Mouse (Mus musculus) embryonic facial prominence, embryonic 14.5 days (tissue): ENCODE data around the gene Dynlt1a. TPM values are rescaled to one million over a fixed set of nuclear protein-coding genes. Genes with fewer than 3 reads are reported as not detected.
"Not testable (repeated sequence)": the region's sequence is repeated elsewhere in the genome, so short reads cannot be mapped to it uniquely, and the experiment has no call there.

ENCODE experiments used
- ATAC-seq: fragments of 200-750 bp; cut with Nextera tagmentation; 2 replicates; pipeline ENCODE4 v1.8.0; 2017; ENCODE audit warnings: low read depth, moderate number of reproducible peaks, moderate TSS enrichment
- DNase-seq: peaks from one replicate; pipeline ENCODE4 v3.0.0-alpha.2; 2015; ENCODE audit warnings: low spot score
- H3K27ac ChIP-seq: fragments of 300-500 bp; sonication (generic); replicated peaks from 2 replicates; pipeline ENCODE4 v1.5.1; 2014; ENCODE audit warnings: low read depth, mild to moderate bottlenecking, low read length, moderate library complexity
- H3K27me3 ChIP-seq: fragments of 300-500 bp; sonication (generic); replicated peaks from 2 replicates; pipeline ENCODE4 v1.6.1; 2014; ENCODE audit warnings: low read length; ENCODE audit not compliant: control insufficient read depth, insufficient read depth
- H3K36me3 ChIP-seq: fragments of 300-500 bp; sonication (generic); 2 replicates; pipeline ENCODE4 v1.6.1; 2014; ENCODE audit warnings: low read length, mixed read lengths; ENCODE audit not compliant: control insufficient read depth, insufficient read depth
- H3K4me1 ChIP-seq: fragments of 300-500 bp; sonication (generic); 2 replicates; pipeline ENCODE4 v1.6.1; 2014; ENCODE audit warnings: antibody characterized with exemption, low read length; ENCODE audit not compliant: control insufficient read depth, insufficient read depth
- H3K4me2 ChIP-seq: fragments of 300-500 bp; sonication (generic); 2 replicates; pipeline ENCODE4 v1.6.1; 2014; ENCODE audit warnings: low read depth, mild to moderate bottlenecking, low read length, moderate library complexity, mixed read lengths
- H3K4me3 ChIP-seq: fragments of 300-500 bp; sonication (generic); 2 replicates; pipeline ENCODE4 v1.5.1; 2014; ENCODE audit warnings: low read depth, mild to moderate bottlenecking, low read length
- H3K9ac ChIP-seq: fragments of 300-500 bp; sonication (generic); 2 replicates; pipeline ENCODE4 v1.6.1; 2014; ENCODE audit warnings: low read depth, mild to moderate bottlenecking, low read length, moderate library complexity, mixed read lengths
- H3K9me3 ChIP-seq: fragments of 300-500 bp; sonication (generic); 2 replicates; pipeline ENCODE4 v1.6.1; 2016; ENCODE audit warnings: low read length; ENCODE audit not compliant: control insufficient read depth
- WGBS: fragments of 180-500 bp; shearing (Covaris S2); extraction: QIAGEN DNeasy Blood & Tissue Kit; methylation state at CpG from one replicate; pipeline ENCODE4 v1.1.7; 2014; 5-methylcytosine and 5-hydroxymethylcytosine counted together
- polyA plus RNA-seq: library from polyadenylated mRNA; unstranded; fragments of >200 nt; fragmentation: Nextera tagmentation; extraction: Ambion mirVana; gene quantifications from 2 replicates; pipeline ENCODE4 v1.2.1, GENCODE M21; 2014

Dynlt1a gene
- polyA plus RNA-seq: 14.4 and 15.2 TPM in 2 replicates

- not testable (repeated sequence) for H3K4me1 ChIP-seq, H3K27me3 ChIP-seq, H3K9me3 ChIP-seq, H3K27ac ChIP-seq, H3K36me3 ChIP-seq
- H3K9ac ChIP-seq: peak within 1 kb of the TSS; percentile 53
- peak within 1 kb of the TSS; percentile 38 for H3K4me3 ChIP-seq
- H3K4me2 ChIP-seq: peak within 1 kb of the TSS; percentile 54
- 11% methylated on average over 16 of the region's 23 CpGs for WGBS
- ATAC-seq (peak; percentile 89), DNase-seq (peak; percentile 90)
Measured at GRCm38 (mm10) chr17:6317339-6317985, at the start of gene Dynlt1a. TSS of gene Dynlt1a (minus strand) at chr17:6317500.

DNA sequence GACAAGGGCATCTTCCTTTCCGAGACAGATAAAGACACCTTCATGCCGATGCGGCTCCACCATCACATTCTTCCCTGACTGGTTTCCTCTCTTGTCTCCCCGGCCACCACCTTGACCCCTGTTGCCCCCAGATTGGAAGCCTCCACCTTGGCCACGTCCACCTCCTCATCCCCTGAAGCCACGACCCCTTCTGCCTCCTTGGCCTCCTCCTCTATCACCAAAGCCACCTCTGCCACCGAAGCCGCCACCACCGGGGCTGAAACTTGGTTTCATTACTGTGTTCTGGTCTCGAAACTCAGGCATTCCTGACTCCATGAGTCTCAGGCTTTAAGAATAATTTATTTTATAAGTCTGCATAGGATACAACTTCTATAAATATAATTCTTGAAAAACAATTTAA, 38.0 kb upstream of the Dynlt1a start:
- H3K4me1 ChIP-seq, H3K27me3 ChIP-seq, H3K9me3 ChIP-seq, DNase-seq, H3K36me3 ChIP-seq, H3K4me2 ChIP-seq, H3K4me3 ChIP-seq, H3K9ac ChIP-seq, H3K27ac ChIP-seq, ATAC-seq: not testable (repeated sequence)
- WGBS: 86% methylated on average over 10 of the region's 10 CpGs

GRCm38 (mm10) chr17:6342606-6343294, 25.4 kb upstream of the Dynlt1a start:
- H3K9ac ChIP-seq, H3K27me3 ChIP-seq, H3K4me1 ChIP-seq, H3K9me3 ChIP-seq, H3K4me3 ChIP-seq, H3K27ac ChIP-seq, H3K36me3 ChIP-seq, DNase-seq, ATAC-seq, H3K4me2 ChIP-seq: not testable (repeated sequence)
- no CpG with 5 or more reads among the region's 12 CpGs for WGBS

DNA sequence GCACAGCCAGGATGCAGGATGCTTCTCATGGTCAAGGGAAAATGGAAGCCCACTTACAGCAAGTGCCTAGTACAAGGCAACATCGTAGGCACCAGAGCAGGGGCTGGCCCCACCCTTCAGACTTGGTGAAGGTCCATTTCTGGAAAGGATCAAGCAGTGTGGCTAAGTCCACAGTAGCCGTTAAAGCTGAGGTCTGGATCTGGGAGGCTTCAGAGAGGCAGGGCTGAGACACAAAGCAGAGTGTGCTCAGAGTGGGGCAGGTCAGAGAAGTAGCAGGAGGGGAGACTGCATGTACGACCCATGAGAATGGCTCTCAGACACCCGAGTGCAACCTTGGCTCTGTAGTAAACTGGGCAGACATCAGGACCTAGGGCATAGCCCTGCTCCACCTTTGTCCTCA, 11.7 kb upstream of the Dynlt1a start:
- not testable (repeated sequence) for H3K9me3 ChIP-seq, H3K4me3 ChIP-seq, H3K36me3 ChIP-seq, H3K4me1 ChIP-seq, H3K4me2 ChIP-seq, H3K27ac ChIP-seq, ATAC-seq, DNase-seq, H3K27me3 ChIP-seq, H3K9ac ChIP-seq
- WGBS: 64% methylated on average over 2 of the region's 4 CpGs

- H3K9me3 ChIP-seq, H3K4me2 ChIP-seq, ATAC-seq, H3K4me1 ChIP-seq, H3K9ac ChIP-seq, DNase-seq, H3K27ac ChIP-seq, H3K27me3 ChIP-seq, H3K36me3 ChIP-seq, H3K4me3 ChIP-seq: not testable (repeated sequence)
- 89% methylated on average over 6 of the region's 7 CpGs for WGBS
Measured at GRCm38 (mm10) chr17:6327554-6327953, 10.3 kb upstream of the Dynlt1a start.

- 69% methylated on average over 6 of the region's 6 CpGs for WGBS
- not testable (repeated sequence) for H3K4me3 ChIP-seq, DNase-seq, H3K9me3 ChIP-seq, ATAC-seq, H3K9ac ChIP-seq, H3K27me3 ChIP-seq, H3K4me2 ChIP-seq, H3K4me1 ChIP-seq, H3K36me3 ChIP-seq, H3K27ac ChIP-seq
Measured at GRCm38 (mm10) chr17:6325543-6325942, 8.2 kb upstream of the Dynlt1a start.

DNA sequence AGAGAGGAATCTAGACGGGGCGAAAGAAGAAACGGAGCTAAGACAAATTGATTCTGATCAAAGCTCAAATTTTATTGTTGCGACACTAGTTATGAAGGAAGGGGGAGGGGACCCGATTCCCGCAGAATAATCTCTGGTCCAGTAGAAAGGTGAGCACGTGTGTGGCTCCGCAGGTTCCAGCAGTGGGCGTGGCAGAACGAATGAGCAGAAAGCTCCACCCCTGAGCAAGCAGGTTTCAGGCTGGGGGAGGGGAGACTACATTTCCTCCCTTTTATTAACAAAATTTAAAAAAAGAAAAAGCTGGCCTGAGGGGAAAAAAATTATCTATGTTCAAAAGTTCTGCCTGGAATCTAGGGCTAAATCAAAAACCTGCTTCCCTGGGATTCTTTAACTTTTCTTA, 7.7 kb upstream of the Dynlt1a start:
- H3K9ac ChIP-seq, H3K4me3 ChIP-seq, H3K27ac ChIP-seq, H3K27me3 ChIP-seq, H3K36me3 ChIP-seq, H3K4me2 ChIP-seq, DNase-seq, H3K4me1 ChIP-seq, ATAC-seq, H3K9me3 ChIP-seq: not testable (repeated sequence)
- 66% methylated on average over 10 of the region's 10 CpGs for WGBS

GRCm38 (mm10) chr17:6321778-6322101, 4.4 kb upstream of the Dynlt1a start:
- H3K27ac ChIP-seq, H3K9ac ChIP-seq, H3K4me1 ChIP-seq, H3K27me3 ChIP-seq, DNase-seq, H3K4me2 ChIP-seq, H3K4me3 ChIP-seq, H3K36me3 ChIP-seq, H3K9me3 ChIP-seq: not testable (repeated sequence)
- peak; percentile 23; the same call in 1 of the 2 replicates for ATAC-seq
- no CpG with 5 or more reads among the region's 10 CpGs for WGBS
